Mouse (Mus musculus): ENCODE measurements around the gene Elovl6. TPM values are rescaled to one million over a fixed set of nuclear protein-coding genes. Genes with fewer than 3 reads are reported as not detected.
A peak's percentile ranks its signal among the peaks of the same experiment; 100 is the strongest.

The Elovl6 gene
- 20.9 and 22.8 TPM in 2 replicates for polyA plus RNA-seq (2014; fragmentation: Nextera tagmentation; extraction: Ambion mirVana)

- H3K36me3 ChIP-seq (ENCODE audit: control insufficient read depth, insufficient read depth, low read length): no peaks in the 10 kb centered on the region
- no peak; the same call in 1 of the 2 replicates for ATAC-seq (replicated peaks; ENCODE audit: insufficient number of reproducible peaks, low FRiP score, low TSS enrichment)
- H3K27ac ChIP-seq (ENCODE audit: low read depth, low read length): peak within 1 kb of the TSS; percentile 98
- H3K27me3 ChIP-seq (ENCODE audit: control insufficient read depth, insufficient read depth, low read length): no peaks in the 10 kb centered on the region
- H3K9ac ChIP-seq (ENCODE audit: low read depth, low read length): peak within 1 kb of the TSS; percentile 97
- peak within 1 kb of the TSS; percentile 83 for H3K4me2 ChIP-seq
- peaks cover 19% of the 10 kb centered on the region for H3K4me1 ChIP-seq (ENCODE audit: control insufficient read depth, insufficient read depth, low read length)
- WGBS (ENCODE audit: insufficient replicate concordance): under 1% methylated on average over 34 of the region's 35 CpGs
- H3K9me3 ChIP-seq (replicated peaks; ENCODE audit: control insufficient read depth, low read length): no peaks in the 10 kb centered on the region
- H3K4me3 ChIP-seq (ENCODE audit: low read depth, low read length): peak within 1 kb of the TSS; percentile 82
These were observed at the start of gene Elovl6 for GRCm38 (mm10) chr3:129532180-129532864. Gene Elovl6, plus strand, starts transcription at chr3:129532355.

GRCm38 (mm10) chr3:129488774-129489173, 43.4 kb upstream of the Elovl6 start:
- Histone ChIP-seq H3K4me3 (ENCODE audit: low read depth, low read length) (no peak overlapping the region), H3K36me3 (ENCODE audit: control insufficient read depth, insufficient read depth, low read length) (no peaks in the 10 kb centered on the region), H3K4me1 (ENCODE audit: control insufficient read depth, insufficient read depth, low read length) (no peaks in the 10 kb centered on the region), H3K27ac (ENCODE audit: low read depth, low read length) (no peak overlapping the region), H3K4me2 (no peak overlapping the region), H3K9ac (ENCODE audit: low read depth, low read length) (no peak overlapping the region), H3K27me3 (ENCODE audit: control insufficient read depth, insufficient read depth, low read length) (no peaks in the 10 kb centered on the region), H3K9me3 (replicated peaks; ENCODE audit: control insufficient read depth, low read length) (no peaks in the 10 kb centered on the region)
- no peak for ATAC-seq (replicated peaks; ENCODE audit: insufficient number of reproducible peaks, low FRiP score, low TSS enrichment)
- 74% methylated on average over 4 of the region's 4 CpGs for WGBS (ENCODE audit: insufficient replicate concordance)

- Histone ChIP-seq H3K9me3 (replicated peaks; ENCODE audit: control insufficient read depth, low read length) (no peaks in the 10 kb centered on the region), H3K9ac (ENCODE audit: low read depth, low read length) (no peak overlapping the region), H3K36me3 (ENCODE audit: control insufficient read depth, insufficient read depth, low read length) (no peaks in the 10 kb centered on the region), H3K4me2 (no peak overlapping the region), H3K4me3 (ENCODE audit: low read depth, low read length) (no peak overlapping the region), H3K4me1 (ENCODE audit: control insufficient read depth, insufficient read depth, low read length) (no peaks in the 10 kb centered on the region), H3K27ac (ENCODE audit: low read depth, low read length) (no peak overlapping the region), H3K27me3 (ENCODE audit: control insufficient read depth, insufficient read depth, low read length) (no peaks in the 10 kb centered on the region)
- ATAC-seq (replicated peaks; ENCODE audit: insufficient number of reproducible peaks, low FRiP score, low TSS enrichment): no peak
- 82% methylated on average over 10 of the region's 10 CpGs for WGBS (ENCODE audit: insufficient replicate concordance)
These were observed 38.0 kb upstream of the Elovl6 start for GRCm38 (mm10) chr3:129494123-129494522.

GRCm38 (mm10) chr3:129494731-129495130, 37.4 kb upstream of the Elovl6 start:
- Histone ChIP-seq H3K4me1 (ENCODE audit: control insufficient read depth, insufficient read depth, low read length) (no peaks in the 10 kb centered on the region), H3K27ac (ENCODE audit: low read depth, low read length) (no peak overlapping the region), H3K9me3 (replicated peaks; ENCODE audit: control insufficient read depth, low read length) (no peaks in the 10 kb centered on the region), H3K4me2 (no peak overlapping the region), H3K4me3 (ENCODE audit: low read depth, low read length) (no peak overlapping the region), H3K36me3 (ENCODE audit: control insufficient read depth, insufficient read depth, low read length) (no peaks in the 10 kb centered on the region), H3K9ac (ENCODE audit: low read depth, low read length) (no peak overlapping the region), H3K27me3 (ENCODE audit: control insufficient read depth, insufficient read depth, low read length) (no peaks in the 10 kb centered on the region)
- no peak for ATAC-seq (replicated peaks; ENCODE audit: insufficient number of reproducible peaks, low FRiP score, low TSS enrichment)
- WGBS (ENCODE audit: insufficient replicate concordance): 88% methylated on average over 4 of the region's 4 CpGs

GRCm38 (mm10) chr3:129503781-129504180, 28.4 kb upstream of the Elovl6 start:
- H3K4me2 ChIP-seq: no peak overlapping the region
- H3K36me3 ChIP-seq (ENCODE audit: control insufficient read depth, insufficient read depth, low read length): no peaks in the 10 kb centered on the region
- 80% methylated on average over 7 of the region's 7 CpGs for WGBS (ENCODE audit: insufficient replicate concordance)
- H3K4me1 ChIP-seq (ENCODE audit: control insufficient read depth, insufficient read depth, low read length): no peaks in the 10 kb centered on the region
- H3K9ac ChIP-seq (ENCODE audit: low read depth, low read length): no peak overlapping the region
- H3K4me3 ChIP-seq (ENCODE audit: low read depth, low read length): no peak overlapping the region
- H3K9me3 ChIP-seq (replicated peaks; ENCODE audit: control insufficient read depth, low read length): no peaks in the 10 kb centered on the region
- no peak overlapping the region for H3K27ac ChIP-seq (ENCODE audit: low read depth, low read length)
- no peaks in the 10 kb centered on the region for H3K27me3 ChIP-seq (ENCODE audit: control insufficient read depth, insufficient read depth, low read length)
- ATAC-seq (replicated peaks; ENCODE audit: insufficient number of reproducible peaks, low FRiP score, low TSS enrichment): no peak

GRCm38 (mm10) chr3:129504928-129505327, 27.2 kb upstream of the Elovl6 start:
- WGBS (ENCODE audit: insufficient replicate concordance): 60% methylated on average over 6 of the region's 6 CpGs
- Histone ChIP-seq H3K4me1 (ENCODE audit: control insufficient read depth, insufficient read depth, low read length) (no peaks in the 10 kb centered on the region), H3K4me2 (no peak overlapping the region), H3K27me3 (ENCODE audit: control insufficient read depth, insufficient read depth, low read length) (no peaks in the 10 kb centered on the region), H3K36me3 (ENCODE audit: control insufficient read depth, insufficient read depth, low read length) (no peaks in the 10 kb centered on the region), H3K27ac (ENCODE audit: low read depth, low read length) (no peak overlapping the region), H3K4me3 (ENCODE audit: low read depth, low read length) (no peak overlapping the region), H3K9ac (ENCODE audit: low read depth, low read length) (no peak overlapping the region), H3K9me3 (replicated peaks; ENCODE audit: control insufficient read depth, low read length) (no peaks in the 10 kb centered on the region)
- ATAC-seq (replicated peaks; ENCODE audit: insufficient number of reproducible peaks, low FRiP score, low TSS enrichment): no peak

- Histone ChIP-seq H3K4me3 (ENCODE audit: low read depth, low read length) (no peak overlapping the region), H3K9ac (ENCODE audit: low read depth, low read length) (no peak overlapping the region), H3K9me3 (replicated peaks; ENCODE audit: control insufficient read depth, low read length) (no peaks in the 10 kb centered on the region), H3K4me1 (ENCODE audit: control insufficient read depth, insufficient read depth, low read length) (no peaks in the 10 kb centered on the region), H3K27ac (ENCODE audit: low read depth, low read length) (no peak overlapping the region), H3K27me3 (ENCODE audit: control insufficient read depth, insufficient read depth, low read length) (no peaks in the 10 kb centered on the region), H3K4me2 (no peak overlapping the region), H3K36me3 (ENCODE audit: control insufficient read depth, insufficient read depth, low read length) (no peaks in the 10 kb centered on the region)
- 69% methylated on average over 1 of the region's 1 CpGs for WGBS (ENCODE audit: insufficient replicate concordance)
- no peak for ATAC-seq (replicated peaks; ENCODE audit: insufficient number of reproducible peaks, low FRiP score, low TSS enrichment)
These were observed 24.4 kb upstream of the Elovl6 start for GRCm38 (mm10) chr3:129507736-129508135.

- ATAC-seq (replicated peaks; ENCODE audit: insufficient number of reproducible peaks, low FRiP score, low TSS enrichment): no peak
- H3K4me2 ChIP-seq: no peak overlapping the region
- H3K36me3 ChIP-seq (ENCODE audit: control insufficient read depth, insufficient read depth, low read length): no peaks in the 10 kb centered on the region
- no peaks in the 10 kb centered on the region for H3K9me3 ChIP-seq (replicated peaks; ENCODE audit: control insufficient read depth, low read length)
- no peak overlapping the region for H3K4me3 ChIP-seq (ENCODE audit: low read depth, low read length)
- no peak overlapping the region for H3K27ac ChIP-seq (ENCODE audit: low read depth, low read length)
- H3K4me1 ChIP-seq (ENCODE audit: control insufficient read depth, insufficient read depth, low read length): no peaks in the 10 kb centered on the region
- H3K9ac ChIP-seq (ENCODE audit: low read depth, low read length): no peak overlapping the region
- H3K27me3 ChIP-seq (ENCODE audit: control insufficient read depth, insufficient read depth, low read length): no peaks in the 10 kb centered on the region
These were observed 23.6 kb upstream of the Elovl6 start for GRCm38 (mm10) chr3:129508571-129508970.

- 80% methylated on average over 10 of the region's 10 CpGs for WGBS (ENCODE audit: insufficient replicate concordance)
- Histone ChIP-seq H3K27me3 (ENCODE audit: control insufficient read depth, insufficient read depth, low read length) (no peaks in the 10 kb centered on the region), H3K4me2 (no peak overlapping the region), H3K27ac (ENCODE audit: low read depth, low read length) (no peak overlapping the region), H3K9me3 (replicated peaks; ENCODE audit: control insufficient read depth, low read length) (no peaks in the 10 kb centered on the region), H3K9ac (ENCODE audit: low read depth, low read length) (no peak overlapping the region), H3K4me3 (ENCODE audit: low read depth, low read length) (no peak overlapping the region), H3K4me1 (ENCODE audit: control insufficient read depth, insufficient read depth, low read length) (no peaks in the 10 kb centered on the region), H3K36me3 (ENCODE audit: control insufficient read depth, insufficient read depth, low read length) (no peaks in the 10 kb centered on the region)
- no peak for ATAC-seq (replicated peaks; ENCODE audit: insufficient number of reproducible peaks, low FRiP score, low TSS enrichment)
These were observed 22.4 kb upstream of the Elovl6 start for GRCm38 (mm10) chr3:129509725-129510124.
